Mouse (Mus musculus): ENCODE data around the gene Dcaf10.

GRCm38 (mm10) chr4:45426724-45427457 is 85.0 kb downstream of the Dcaf10 start:
- TF ChIP-seq EP300 (IDR thresholded peaks at IDR 0.05; ENCODE audit: low read depth) (no peak), CTCF (IDR thresholded peaks at IDR 0.05; ENCODE audit: low read depth) (peak; percentile 73)

Data from liver, embryonic 14.5 days (tissue).